Mouse (Mus musculus): ENCODE measurements at regions not wholly inside any gene's neighbourhood (a gene's known extent, or its start where the extent isn't known, plus 50 kb on each side); places are given as distances from the start of the nearest gene placed in this dataset.

DNA sequence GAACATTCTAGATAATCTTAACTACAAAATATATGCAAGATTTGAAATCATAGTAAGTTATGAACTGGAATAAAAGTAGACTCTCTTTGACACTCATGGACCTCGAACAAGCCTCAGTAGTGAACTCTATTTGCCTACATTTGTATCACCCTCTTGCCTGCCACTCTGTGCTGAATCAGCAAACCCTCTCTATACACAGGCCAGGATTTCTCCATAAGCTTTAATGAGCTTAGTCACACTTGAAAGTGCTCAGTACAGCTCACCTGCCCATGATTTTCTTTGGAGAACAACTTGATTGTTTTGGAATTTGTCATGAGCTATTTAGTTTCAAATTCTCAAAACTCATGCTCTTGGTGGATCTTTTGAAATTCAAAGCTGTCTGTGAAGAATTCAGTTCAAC is 361.0 kb downstream of the Pdgfc start:
- dilution Hi-C loops (cut with MboI; ENCODE audit: extremely low pct_ligation_motif_present, extremely low pct_unique_long_range_greater_than_20kb, low sequenced_read_pairs) = no loop called here
- Histone ChIP-seq H3K4me2 (ENCODE audit: insufficient read depth, low read depth, poor library complexity, severe bottlenecking) (no peak overlapping the region), H3K4me3 (replicated peaks in 1 of 3; ENCODE audit: low read depth in 2 of 3, low read length in 2 of 3, poor library complexity in 1 of 3) (no peak overlapping the region), H3K27me3 (replicated peaks) (no peaks in the 10 kb centered on the region), H3K27ac (ENCODE audit: insufficient read depth, low read depth) (no peak overlapping the region), H3K9ac (ENCODE audit: insufficient read depth, low read depth) (no peak overlapping the region), H3K36me3 (replicated peaks in 1 of 2; ENCODE audit: control insufficient read depth in 1 of 2, insufficient read depth in 1 of 2, low read length in 1 of 2) (no peaks in the 10 kb centered on the region), H3K4me1 (ENCODE audit: control insufficient read depth in 1 of 2, insufficient read depth in 2 of 2) (no peaks in the 10 kb centered on the region), H3K9me3 (replicated peaks; ENCODE audit: low read length) (no peaks in the 10 kb centered on the region), H3K79me2 (replicated peaks; ENCODE audit: control insufficient read depth, extremely low read depth, insufficient read depth, poor library complexity, severe bottlenecking) (no peaks in the 10 kb centered on the region)
- DNase-seq (ENCODE audit: extremely low read depth) = no peak
- TF ChIP-seq IRF4 (IDR thresholded peaks at IDR 0.05; ENCODE audit: low read depth, low read length) (no peak), ZKSCAN1 (IDR thresholded peaks at IDR 0.05; ENCODE audit: borderline replicate concordance, low read depth, low read length) (no peak), PAX5 (IDR thresholded peaks at IDR 0.05; ENCODE audit: low read length) (no peak), ETS1 (conservative IDR thresholded peaks at IDR 0.05; ENCODE audit: low read depth, low read length) (no peak), MAX (IDR thresholded peaks at IDR 0.05; ENCODE audit: low read length) (no peak), GABPA (IDR thresholded peaks at IDR 0.05; ENCODE audit: insufficient replicate concordance, low read depth, low read length) (no peak), MAZ (IDR thresholded peaks at IDR 0.05; ENCODE audit: low read depth, low read length) (no peak)
- in situ Hi-C loops (cut with MboI; ENCODE audit: low pct_ligation_motif_present, low pct_unique_long_range_greater_than_20kb, low sequenced_read_pairs) = no loop called here

DNA sequence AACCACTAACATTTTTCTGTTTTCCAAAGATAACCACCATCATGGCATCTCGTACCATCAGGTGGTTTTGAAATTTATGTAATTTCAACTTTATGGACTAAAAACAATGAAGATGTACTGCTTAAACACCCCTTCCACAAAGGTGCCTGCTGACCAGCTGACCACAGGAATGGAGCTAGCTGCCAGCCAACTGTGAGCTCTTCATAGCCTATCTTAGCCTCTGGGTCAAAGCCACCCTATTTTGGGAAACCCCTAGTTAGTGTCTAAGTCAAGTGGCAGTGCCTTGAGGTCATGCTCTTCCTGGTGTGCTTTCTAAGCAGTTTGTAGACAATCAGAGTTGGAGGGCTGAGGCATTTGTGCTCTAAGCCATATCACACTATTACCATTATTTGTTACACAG is 364.8 kb downstream of the Pdgfc start:
- dilution Hi-C loops (cut with MboI; ENCODE audit: extremely low pct_ligation_motif_present, extremely low pct_unique_long_range_greater_than_20kb, low sequenced_read_pairs) = no loop called here
- Histone ChIP-seq H3K27me3 (replicated peaks) (no peaks in the 10 kb centered on the region), H3K4me1 (ENCODE audit: control insufficient read depth in 1 of 2, insufficient read depth in 2 of 2) (no peaks in the 10 kb centered on the region), H3K27ac (ENCODE audit: insufficient read depth, low read depth) (no peak overlapping the region), H3K9ac (ENCODE audit: insufficient read depth, low read depth) (no peak overlapping the region), H3K4me2 (ENCODE audit: insufficient read depth, low read depth, poor library complexity, severe bottlenecking) (no peak overlapping the region), H3K9me3 (replicated peaks; ENCODE audit: low read length) (no peaks in the 10 kb centered on the region), H3K36me3 (replicated peaks in 1 of 2; ENCODE audit: control insufficient read depth in 1 of 2, insufficient read depth in 1 of 2, low read length in 1 of 2) (no peaks in the 10 kb centered on the region), H3K79me2 (replicated peaks; ENCODE audit: control insufficient read depth, extremely low read depth, insufficient read depth, poor library complexity, severe bottlenecking) (no peaks in the 10 kb centered on the region), H3K4me3 (replicated peaks in 1 of 3; ENCODE audit: low read depth in 2 of 3, low read length in 2 of 3, poor library complexity in 1 of 3) (no peak overlapping the region)
- in situ Hi-C loops (cut with MboI; ENCODE audit: low pct_ligation_motif_present, low pct_unique_long_range_greater_than_20kb, low sequenced_read_pairs) = no loop called here
- TF ChIP-seq ZKSCAN1 (IDR thresholded peaks at IDR 0.05; ENCODE audit: borderline replicate concordance, low read depth, low read length) = no peak
- TF ChIP-seq HCFC1 (IDR thresholded peaks at IDR 0.05; ENCODE audit: low read depth, low read length) = no peak
- TF ChIP-seq TBP (conservative IDR thresholded peaks at IDR 0.05; ENCODE audit: low read depth, low read length) = no peak
- no peak for TF ChIP-seq TCF12 (IDR thresholded peaks at IDR 0.05; ENCODE audit: low read depth, low read length)
- no peak for TF ChIP-seq SIN3A (IDR thresholded peaks at IDR 0.05; ENCODE audit: low read length)
- no peak for TF ChIP-seq KAT2A (IDR thresholded peaks at IDR 0.05; ENCODE audit: insufficient replicate concordance, low read length)
- no peak for TF ChIP-seq MYC (IDR thresholded peaks at IDR 0.05; ENCODE audit: low read depth, low read length)
- no peak for TF ChIP-seq ETS1 (conservative IDR thresholded peaks at IDR 0.05; ENCODE audit: low read depth, low read length)
- TF ChIP-seq POLR2A (IDR thresholded peaks at IDR 0.05; ENCODE audit: low read depth, low read length) = no peak
- no peak for TF ChIP-seq SMC3 (IDR thresholded peaks at IDR 0.05; ENCODE audit: low read depth, low read length)
- TF ChIP-seq CTCF (conservative IDR thresholded peaks at IDR 0.05 in 1 of 2, IDR thresholded peaks at IDR 0.05 in 1 of 2; ENCODE audit: low read depth in 2 of 2, low read length in 2 of 2) = no peak
- no peak for DNase-seq (ENCODE audit: extremely low read depth)
